Mouse (Mus musculus): ENCODE measurements around the gene a. TPM values are rescaled to one million over a fixed set of nuclear protein-coding genes. Genes with fewer than 3 reads are reported as not detected.

a gene
- polyA plus RNA-seq, 1 experiment: 0.70 TPM

DNA sequence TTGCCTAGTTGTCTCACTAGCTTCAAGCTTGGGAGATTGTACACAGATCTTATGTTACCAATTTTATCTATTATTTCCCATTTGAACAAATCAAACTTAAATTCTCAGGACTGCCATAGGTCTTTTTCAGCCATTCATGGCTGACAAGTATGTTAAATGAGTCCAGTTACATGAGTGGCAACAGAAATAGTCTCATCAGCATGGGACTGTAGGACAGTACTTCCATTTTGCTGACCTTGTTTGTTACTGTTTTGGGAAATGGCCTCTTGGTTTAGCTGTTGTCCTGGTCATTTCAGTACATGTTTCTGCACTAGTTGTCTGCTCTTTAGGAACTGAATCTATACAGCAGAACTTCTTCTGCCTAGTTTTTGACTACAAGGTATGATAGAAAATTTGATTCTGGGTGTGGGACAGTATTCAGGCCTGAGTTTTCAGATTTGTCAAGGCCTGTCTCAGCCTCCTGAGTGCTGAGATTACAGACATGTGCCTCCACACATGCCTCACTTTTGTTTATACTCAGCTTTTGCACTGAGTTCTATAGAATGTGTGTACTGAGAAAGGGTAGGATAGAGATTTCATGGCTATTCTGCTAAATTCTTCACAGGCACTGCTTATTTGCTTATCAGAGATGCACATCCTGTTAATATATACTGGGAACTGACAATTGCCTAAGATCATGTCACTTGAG lies 78.9 kb downstream of the a start:
- TF ChIP-seq GATA1 (IDR thresholded peaks at IDR 0.05; ENCODE audit: low read length): no peak

DNA sequence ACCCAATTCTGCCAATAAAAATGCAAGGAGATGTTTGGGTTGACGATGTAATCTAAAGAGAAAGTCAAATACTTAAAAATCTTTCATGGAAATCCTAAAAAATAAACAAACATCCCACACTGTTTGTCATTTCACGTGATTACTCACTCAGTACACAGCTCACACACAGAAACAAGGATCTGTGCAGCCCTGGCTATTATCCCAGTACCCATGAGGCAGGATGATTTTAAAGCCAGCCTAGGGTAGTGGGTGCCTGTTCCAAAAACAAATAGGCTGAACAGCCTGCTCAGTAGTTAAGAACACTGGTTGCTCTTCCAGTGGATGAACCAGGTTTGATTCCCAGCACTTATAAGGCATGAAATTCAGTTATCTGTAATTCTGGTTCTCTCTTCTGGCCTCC lies 85.4 kb downstream of the a start:
- TF ChIP-seq GATA1 (IDR thresholded peaks at IDR 0.05; ENCODE audit: low read length): no peak

DNA sequence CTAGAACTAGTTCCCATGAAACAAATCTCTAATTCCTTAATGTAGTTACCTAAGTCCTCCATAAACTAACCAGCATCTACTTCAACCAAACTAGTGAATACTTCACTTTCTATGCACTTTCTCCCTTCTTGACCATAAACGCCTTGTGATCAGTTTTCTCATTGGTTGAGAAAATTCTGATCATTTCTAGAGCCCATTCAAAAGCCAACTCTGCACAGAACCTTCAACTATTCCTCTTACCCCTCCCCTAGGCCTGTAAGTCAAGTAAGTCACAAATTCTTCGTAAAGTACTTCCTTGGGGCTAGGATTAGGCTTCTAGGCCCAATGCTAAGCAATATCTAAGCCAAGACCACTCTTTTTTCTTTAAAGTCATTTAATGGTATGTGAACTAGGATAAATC lies 100.4 kb downstream of the a start:
- no peak for TF ChIP-seq GATA1 (IDR thresholded peaks at IDR 0.05; ENCODE audit: low read length)

- TF ChIP-seq GATA1 (IDR thresholded peaks at IDR 0.05; ENCODE audit: low read length): no peak
These were observed 101.2 kb downstream of the a start, which contains the start of gene Eif2s2 for GRCm38 (mm10) chr2:154892201-154893044. Gene Eif2s2 (minus strand): TSS chr2:154892935.

- TF ChIP-seq GATA1 (IDR thresholded peaks at IDR 0.05; ENCODE audit: low read length): no peak
These were observed 101.8 kb downstream of the a start for GRCm38 (mm10) chr2:154893045-154893385.

DNA sequence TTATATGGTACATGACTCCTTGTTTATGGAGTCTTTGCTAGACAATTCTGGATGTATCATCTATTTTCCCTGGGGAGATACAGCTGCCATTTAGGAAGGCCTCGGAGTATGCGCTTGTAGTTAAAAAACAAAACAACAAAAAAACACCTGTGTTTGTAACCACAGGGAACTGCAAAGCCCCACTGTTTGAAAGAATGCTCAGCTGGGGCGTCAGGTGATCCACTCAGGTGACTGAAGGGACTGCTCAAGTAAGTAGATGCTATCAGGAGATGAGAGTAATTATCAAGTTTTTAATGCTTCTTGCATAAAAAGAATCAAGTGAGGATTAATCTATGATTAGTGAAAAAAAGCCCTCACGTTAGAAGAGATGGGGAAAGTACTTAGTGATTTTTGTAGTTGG lies 102.3 kb downstream of the a start:
- TF ChIP-seq GATA1 (IDR thresholded peaks at IDR 0.05; ENCODE audit: low read length): no peak

DNA sequence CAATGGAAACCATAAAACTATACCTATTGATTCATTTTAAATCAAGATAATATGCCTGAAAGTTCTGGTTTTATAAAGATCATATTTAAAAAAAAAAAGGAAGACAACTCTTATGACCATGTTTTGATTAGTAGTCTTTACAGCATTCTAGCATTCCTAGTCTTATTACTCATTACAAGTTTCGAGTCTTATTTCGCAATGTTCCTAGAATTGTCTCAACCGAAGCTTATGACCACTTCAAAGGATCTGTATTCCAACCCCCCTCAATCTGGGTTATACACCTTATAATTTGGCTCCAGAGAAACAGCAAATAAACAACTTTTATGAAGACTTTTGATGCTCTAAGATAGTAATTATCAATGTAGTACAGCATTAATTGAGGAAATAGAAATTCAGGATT lies 110.9 kb downstream of the a start:
- no peak for TF ChIP-seq GATA1 (IDR thresholded peaks at IDR 0.05; ENCODE audit: low read length)

DNA sequence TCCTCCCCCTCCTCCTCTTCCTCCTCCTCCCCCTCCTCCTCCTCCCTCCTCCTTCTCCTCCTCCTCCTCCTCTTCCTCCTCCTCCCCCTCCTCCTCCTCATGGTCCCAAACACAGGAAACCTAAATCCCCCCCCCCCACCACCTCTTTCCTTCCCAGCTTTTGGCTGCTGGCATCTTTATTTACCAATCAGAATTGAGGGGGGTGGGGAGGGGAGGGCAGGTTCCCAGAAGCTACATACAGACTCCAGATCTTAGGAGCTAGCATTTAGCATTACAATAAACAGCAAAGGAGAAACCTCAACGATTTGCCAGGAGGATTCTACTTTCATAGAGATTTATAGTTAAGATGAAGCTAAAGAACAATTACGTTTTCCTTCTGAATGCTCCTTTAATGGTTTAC lies 114.6 kb downstream of the a start:
- no peak for TF ChIP-seq GATA1 (IDR thresholded peaks at IDR 0.05; ENCODE audit: low read length)

GRCm38 (mm10) chr2:154909789-154910188 lies 118.6 kb downstream of the a start:
- TF ChIP-seq GATA1 (IDR thresholded peaks at IDR 0.05; ENCODE audit: low read length): no peak

GRCm38 (mm10) chr2:154915922-154916541 lies 124.8 kb downstream of the a start:
- no peak for TF ChIP-seq GATA1 (IDR thresholded peaks at IDR 0.05; ENCODE audit: low read length)

GRCm38 (mm10) chr2:154916547-154916946 lies 125.3 kb downstream of the a start:
- no peak for TF ChIP-seq GATA1 (IDR thresholded peaks at IDR 0.05; ENCODE audit: low read length)

- TF ChIP-seq GATA1 (IDR thresholded peaks at IDR 0.05; ENCODE audit: low read length): no peak
These were observed 126.9 kb downstream of the a start for GRCm38 (mm10) chr2:154917866-154918641.

GRCm38 (mm10) chr2:154920896-154921295 lies 129.7 kb downstream of the a start:
- no peak for TF ChIP-seq GATA1 (IDR thresholded peaks at IDR 0.05; ENCODE audit: low read length)

GRCm38 (mm10) chr2:154925411-154926031 lies 134.3 kb downstream of the a start:
- TF ChIP-seq GATA1 (IDR thresholded peaks at IDR 0.05; ENCODE audit: low read length): no peak

GRCm38 (mm10) chr2:154926843-154927242 lies 135.6 kb downstream of the a start:
- no peak for TF ChIP-seq GATA1 (IDR thresholded peaks at IDR 0.05; ENCODE audit: low read length)
